Mouse (Mus musculus): ENCODE measurements at regions not wholly inside any gene's neighbourhood (a gene's known extent, or its start where the extent isn't known, plus 50 kb on each side); places are given as distances from the start of the nearest gene placed in this dataset.
A peak's percentile ranks its signal among the peaks of the same experiment; 100 is the strongest.

- DNase-seq (ENCODE audit: low spot score), result no peak
These were observed 99.4 kb upstream of the Gpr12 start for GRCm38 (mm10) chr5:146684429-146684828.

- DNase-seq (ENCODE audit: low spot score), result no peak
These were observed 98.5 kb upstream of the Gpr12 start for GRCm38 (mm10) chr5:146683554-146683953.

GRCm38 (mm10) chr5:146682893-146683292 is 97.9 kb upstream of the Gpr12 start:
- no peak for DNase-seq (ENCODE audit: low spot score)

GRCm38 (mm10) chr5:146681512-146681911 is 96.5 kb upstream of the Gpr12 start:
- no peak for DNase-seq (ENCODE audit: low spot score)

GRCm38 (mm10) chr5:146679198-146679681 is 94.2 kb upstream of the Gpr12 start:
- no peak for DNase-seq (ENCODE audit: low spot score)

- no peak for DNase-seq (ENCODE audit: low spot score)
These were observed 93.7 kb upstream of the Gpr12 start for GRCm38 (mm10) chr5:146678775-146679170.

GRCm38 (mm10) chr5:146678049-146678774 is 93.2 kb upstream of the Gpr12 start:
- DNase-seq (ENCODE audit: low spot score), result no peak

GRCm38 (mm10) chr5:146677151-146677515 is 92.1 kb upstream of the Gpr12 start:
- DNase-seq (ENCODE audit: low spot score), result no peak

- DNase-seq (ENCODE audit: low spot score), result peak; percentile 69
These were observed 91.6 kb upstream of the Gpr12 start for GRCm38 (mm10) chr5:146676470-146677150.

GRCm38 (mm10) chr5:146675887-146676277 is 90.8 kb upstream of the Gpr12 start:
- DNase-seq (ENCODE audit: low spot score), result no peak

- peak; percentile 68 for DNase-seq (ENCODE audit: low spot score)
These were observed 90.2 kb upstream of the Gpr12 start for GRCm38 (mm10) chr5:146675006-146675886.

GRCm38 (mm10) chr5:146661751-146662150 is 76.7 kb upstream of the Gpr12 start:
- no peak for DNase-seq (ENCODE audit: low spot score)

GRCm38 (mm10) chr5:146657228-146657627 is 72.2 kb upstream of the Gpr12 start:
- no peak for DNase-seq (ENCODE audit: low spot score)

GRCm38 (mm10) chr5:146655394-146655793 is 70.4 kb upstream of the Gpr12 start:
- no peak for DNase-seq (ENCODE audit: low spot score)

- DNase-seq (ENCODE audit: low spot score), result no peak
These were observed 68.8 kb upstream of the Gpr12 start for GRCm38 (mm10) chr5:146653686-146654450.

GRCm38 (mm10) chr5:146652874-146653273 is 67.8 kb upstream of the Gpr12 start:
- no peak for DNase-seq (ENCODE audit: low spot score)

- no peak for DNase-seq (ENCODE audit: low spot score)
These were observed 63.6 kb upstream of the Gpr12 start for GRCm38 (mm10) chr5:146648519-146649060.

GRCm38 (mm10) chr5:146647628-146648380 is 62.8 kb upstream of the Gpr12 start:
- no peak for DNase-seq (ENCODE audit: low spot score)

- no peak for DNase-seq (ENCODE audit: low spot score)
These were observed 59.5 kb upstream of the Gpr12 start for GRCm38 (mm10) chr5:146644499-146644898.

- no peak for DNase-seq (ENCODE audit: low spot score)
These were observed 56.9 kb upstream of the Gpr12 start for GRCm38 (mm10) chr5:146641931-146642330.
